Mouse (Mus musculus): ENCODE data around the gene Prl7c1. TPM values are rescaled to one million over a fixed set of nuclear protein-coding genes. Genes with fewer than 3 reads are reported as not detected.
"Not testable (repeated sequence)": the region's sequence is repeated elsewhere in the genome, so short reads cannot be mapped to it uniquely, and the experiment has no call there.

Prl7c1 gene
- polyA plus RNA-seq (2016; fragmentation: Nextera tagmentation; extraction: Ambion mirVana), result not detected in 2 replicates

- H3K9me3 ChIP-seq; H3K4me3 ChIP-seq; H3K4me1 ChIP-seq; DNase-seq (ENCODE audit: extremely low spot score, low spot score); H3K36me3 ChIP-seq (replicated peaks); H3K27ac ChIP-seq; H3K27me3 ChIP-seq (ENCODE audit: poor library complexity, severe bottlenecking): not testable (repeated sequence)
- WGBS, result 93% methylated on average over 3 of the region's 3 CpGs
These were observed at the start of gene Prl7c1 for GRCm38 (mm10) chr13:27780704-27781103. Prl7c1 (minus strand) TSS chr13:27780804.

DNA sequence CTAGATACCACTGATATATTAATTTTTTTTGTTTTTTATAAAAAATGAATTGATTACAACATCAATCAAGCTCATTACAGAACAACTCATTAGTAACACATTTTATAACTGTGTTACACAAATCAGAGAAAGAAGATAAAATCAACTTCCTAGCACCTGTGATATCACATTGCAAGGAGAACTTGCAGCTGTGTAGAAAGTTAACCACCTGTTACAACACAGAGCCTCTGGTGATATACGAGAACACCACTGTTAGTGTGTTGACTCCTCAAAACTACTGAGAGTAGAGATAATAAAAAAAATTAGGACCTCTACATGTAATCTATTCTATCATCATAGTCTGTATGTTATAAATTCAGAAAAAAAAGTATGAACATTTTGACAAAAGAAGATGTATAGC, 22.2 kb upstream of the Prl7c1 start:
- H3K4me3 ChIP-seq, result no peak overlapping the region
- WGBS, result 91% methylated on average over 1 of the region's 1 CpGs
- H3K27ac ChIP-seq, result no peak overlapping the region
- H3K27me3 ChIP-seq (ENCODE audit: poor library complexity, severe bottlenecking), result no peaks in the 10 kb centered on the region
- H3K4me1 ChIP-seq, result no peaks in the 10 kb centered on the region
- no peak for DNase-seq (ENCODE audit: extremely low spot score, low spot score)
- H3K36me3 ChIP-seq (replicated peaks), result no peaks in the 10 kb centered on the region
- no peaks in the 10 kb centered on the region for H3K9me3 ChIP-seq

DNA sequence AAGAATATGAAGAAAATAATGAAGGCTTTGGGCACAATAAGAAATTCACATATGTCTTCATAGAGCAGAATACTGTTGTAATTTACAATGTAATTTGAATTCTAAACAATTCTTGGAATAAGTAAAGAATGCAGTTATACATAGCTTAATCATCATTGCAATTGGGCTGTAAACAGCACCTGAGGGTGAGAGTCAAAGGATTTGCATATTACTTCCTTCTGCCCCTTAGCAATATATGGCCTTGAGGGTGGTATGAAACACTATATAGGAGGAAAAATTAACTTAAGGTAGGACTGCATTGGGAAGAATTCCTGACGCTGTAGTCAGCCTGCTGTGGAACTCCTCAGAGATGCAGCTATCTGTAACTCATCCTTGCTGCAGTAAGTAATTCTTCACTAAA, 20.8 kb upstream of the Prl7c1 start, which contains the start of gene Prl2a1:
TSS of gene Prl2a1 (plus strand) at position 301 of the 400 bp plus-strand sequence.
- Histone ChIP-seq H3K27me3 (ENCODE audit: poor library complexity, severe bottlenecking) (no peaks in the 10 kb centered on the region), H3K9me3 (no peaks in the 10 kb centered on the region), H3K36me3 (replicated peaks) (no peaks in the 10 kb centered on the region), H3K4me3 (no peak within 1 kb of the TSS), H3K27ac (no peak within 1 kb of the TSS), H3K4me1 (no peaks in the 10 kb centered on the region)
- 88% methylated on average over 1 of the region's 1 CpGs for WGBS
- DNase-seq (ENCODE audit: extremely low spot score, low spot score), result no peak

- H3K4me1 ChIP-seq, result no peaks in the 10 kb centered on the region
- H3K4me3 ChIP-seq, result no peak overlapping the region
- 89% methylated on average over 4 of the region's 4 CpGs for WGBS
- no peaks in the 10 kb centered on the region for H3K27me3 ChIP-seq (ENCODE audit: poor library complexity, severe bottlenecking)
- no peak overlapping the region for H3K27ac ChIP-seq
- no peak for DNase-seq (ENCODE audit: extremely low spot score, low spot score)
- H3K9me3 ChIP-seq, result no peaks in the 10 kb centered on the region
- no peaks in the 10 kb centered on the region for H3K36me3 ChIP-seq (replicated peaks)
These were observed 18.7 kb upstream of the Prl7c1 start for GRCm38 (mm10) chr13:27799303-27799702.

GRCm38 (mm10) chr13:27734512-27735186, 46.0 kb downstream of the Prl7c1 start:
- Histone ChIP-seq H3K9me3 (no peaks in the 10 kb centered on the region), H3K27ac (no peak overlapping the region), H3K36me3 (replicated peaks) (no peaks in the 10 kb centered on the region), H3K4me3 (no peak overlapping the region), H3K27me3 (ENCODE audit: poor library complexity, severe bottlenecking) (no peaks in the 10 kb centered on the region), H3K4me1 (no peaks in the 10 kb centered on the region)
- 92% methylated on average over 10 of the region's 10 CpGs for WGBS
- no peak for DNase-seq (ENCODE audit: extremely low spot score, low spot score)

- not testable (repeated sequence) for H3K9me3 ChIP-seq; H3K36me3 ChIP-seq (replicated peaks); H3K27me3 ChIP-seq (ENCODE audit: poor library complexity, severe bottlenecking); H3K27ac ChIP-seq; DNase-seq (ENCODE audit: extremely low spot score, low spot score); H3K4me3 ChIP-seq; H3K4me1 ChIP-seq
- 86% methylated on average over 5 of the region's 5 CpGs for WGBS
These were observed 50.2 kb downstream of the Prl7c1 start for GRCm38 (mm10) chr13:27730286-27730959.

GRCm38 (mm10) chr13:27725057-27725456, 55.5 kb downstream of the Prl7c1 start:
- H3K27ac ChIP-seq; H3K27me3 ChIP-seq (ENCODE audit: poor library complexity, severe bottlenecking); H3K9me3 ChIP-seq; H3K36me3 ChIP-seq (replicated peaks); DNase-seq (ENCODE audit: extremely low spot score, low spot score); H3K4me1 ChIP-seq; H3K4me3 ChIP-seq: not testable (repeated sequence)
- WGBS, result 98% methylated on average over 3 of the region's 3 CpGs

Other genes starting within 250 kb of the Prl7c1 start
- gene Prl8a9, start 216.2 kb downstream of the Prl7c1 start, polyA plus RNA-seq (2016; fragmentation: Nextera tagmentation; extraction: Ambion mirVana), result not detected in 2 replicates
- gene Prl8a1, start 198.6 kb downstream of the Prl7c1 start, polyA plus RNA-seq (2016; fragmentation: Nextera tagmentation; extraction: Ambion mirVana), result not detected in 2 replicates
- not detected in 2 replicates for gene Prl7b1, start 170.2 kb downstream of the Prl7c1 start, polyA plus RNA-seq (2016; fragmentation: Nextera tagmentation; extraction: Ambion mirVana)
- not detected in 2 replicates for gene Prl7a1, start 138.3 kb downstream of the Prl7c1 start, polyA plus RNA-seq (2016; fragmentation: Nextera tagmentation; extraction: Ambion mirVana)
- gene Prl7a2, start 112.8 kb downstream of the Prl7c1 start, polyA plus RNA-seq (2016; fragmentation: Nextera tagmentation; extraction: Ambion mirVana), result not detected in 2 replicates
- gene Prl7d1, start 64.1 kb downstream of the Prl7c1 start, polyA plus RNA-seq (2016; fragmentation: Nextera tagmentation; extraction: Ambion mirVana), result not detected in 2 replicates
- not detected in 2 replicates for gene Prl2a1, start 20.9 kb upstream of the Prl7c1 start, polyA plus RNA-seq (2016; fragmentation: Nextera tagmentation; extraction: Ambion mirVana)
- gene Prl2c1, start 68.5 kb upstream of the Prl7c1 start, polyA plus RNA-seq (2016; fragmentation: Nextera tagmentation; extraction: Ambion mirVana), result not detected in 2 replicates
- gene Prl4a1, start 235.4 kb upstream of the Prl7c1 start, polyA plus RNA-seq (2016; fragmentation: Nextera tagmentation; extraction: Ambion mirVana), result not detected in 2 replicates